Mouse (Mus musculus) hematopoietic stem cell, adult 5-6 weeks (primary cell): ENCODE data around the gene Hydin. TPM values are rescaled to one million over a fixed set of nuclear protein-coding genes. Genes with fewer than 3 reads are reported as not detected.
"Not testable (repeated sequence)": the region's sequence is repeated elsewhere in the genome, so short reads cannot be mapped to it uniquely, and the experiment has no call there.

ENCODE experiments used
- ATAC-seq, 2 experiments: fragments of 125-278 bp in 1 of 2; replicated peaks in 1 of 2; 2 replicates each; pipeline ENCODE4 v1.8.0; 2016 to 2017; ENCODE audit warnings: inconsistent platforms in 2 of 2, mild to moderate bottlenecking in 2 of 2, moderate number of reproducible peaks in 2 of 2, low read depth in 1 of 2, moderate TSS enrichment in 1 of 2; ENCODE audit not compliant: low FRiP score in 2 of 2, poor library complexity in 2 of 2, severe bottlenecking in 2 of 2, insufficient read depth in 1 of 2, low TSS enrichment in 1 of 2
- total RNA-seq: library from RNA; stranded (forward); fragments of 172-1452, 232-1000 nt; gene quantifications from 2 replicates; pipeline ENCODE4 v1.2.3, GENCODE M21; 2017

Gene Hydin
- total RNA-seq, 1 experiment from 2014 or later, result not detected

DNA sequence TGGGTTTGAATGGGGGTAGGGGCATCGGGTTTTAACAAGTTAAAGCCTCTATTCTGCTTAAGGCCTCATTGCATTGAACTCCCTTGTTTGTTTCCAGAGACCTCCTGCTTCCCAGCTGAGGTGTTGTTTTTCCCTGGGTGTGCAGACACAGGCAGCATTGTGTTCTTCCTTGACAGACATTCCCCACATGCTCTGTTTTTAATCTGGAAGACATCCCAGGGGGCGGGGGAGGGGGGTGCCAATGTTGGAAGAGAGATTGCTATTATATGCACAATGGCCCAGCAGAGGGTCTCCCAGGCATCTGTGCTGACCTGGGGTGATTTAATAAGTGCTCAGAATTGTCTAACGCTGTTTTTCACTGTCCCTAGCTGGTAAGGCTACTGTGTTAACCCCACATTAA is 215.5 kb downstream of the Hydin start:
- ATAC-seq, result no peak

DNA sequence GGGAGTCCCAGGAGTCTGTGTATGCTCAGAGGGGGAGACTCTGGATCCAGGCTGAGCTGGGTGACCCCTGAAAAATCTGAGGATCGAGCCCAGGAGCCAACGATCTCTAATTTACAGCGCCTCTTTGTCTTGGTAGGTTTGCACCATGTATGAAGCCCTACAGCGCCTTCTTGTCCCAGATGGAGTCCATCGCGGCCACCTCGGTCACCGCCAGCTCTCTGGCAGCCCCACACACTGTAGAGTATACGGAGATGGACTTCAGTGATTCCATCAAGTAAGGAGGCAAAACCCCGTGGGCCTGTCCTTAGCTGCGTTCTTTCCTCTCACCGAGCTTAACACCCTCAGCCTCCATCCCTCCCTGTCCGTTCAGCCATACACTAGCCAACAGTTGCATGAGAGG is 218.5 kb downstream of the Hydin start:
- ATAC-seq, result no peak

DNA sequence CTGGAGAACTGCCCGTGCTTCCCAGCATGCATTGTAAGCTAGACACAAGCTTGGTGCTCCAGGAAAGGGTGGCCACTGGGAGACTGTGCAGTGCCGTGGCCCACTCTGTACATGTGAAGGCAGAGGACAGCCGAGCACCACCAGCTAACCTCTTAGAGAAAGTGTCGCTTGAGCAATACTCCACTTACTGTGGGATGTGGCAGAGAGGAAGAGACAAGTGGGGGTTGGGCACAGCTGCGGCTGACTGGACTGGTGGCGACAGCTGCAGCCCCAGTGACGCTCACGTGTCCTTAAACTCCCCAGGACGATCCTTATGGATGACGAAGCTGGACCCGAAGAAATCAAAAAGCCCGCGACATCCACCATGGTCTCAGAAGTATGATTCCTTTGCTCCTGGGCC is 219.2 kb downstream of the Hydin start:
- ATAC-seq, result no peak

DNA sequence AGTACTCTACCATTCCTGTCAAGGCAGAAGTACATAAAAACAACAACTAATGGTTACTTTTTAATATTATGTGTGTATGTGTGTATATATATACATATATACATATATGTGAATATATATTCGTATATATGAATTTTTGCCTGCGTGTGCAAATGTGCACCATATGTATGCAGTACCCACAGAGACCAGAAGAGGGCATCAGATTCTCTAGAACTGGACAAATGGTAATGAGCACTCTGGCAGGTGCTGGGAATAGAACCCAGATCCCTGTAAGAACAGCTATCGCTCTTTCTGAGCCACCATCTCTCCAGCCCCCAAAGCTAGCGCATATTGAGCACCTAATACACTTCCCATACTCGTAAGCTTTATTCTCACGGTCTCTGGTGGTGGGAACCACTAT is 220.9 kb downstream of the Hydin start:
- ATAC-seq, result no peak

DNA sequence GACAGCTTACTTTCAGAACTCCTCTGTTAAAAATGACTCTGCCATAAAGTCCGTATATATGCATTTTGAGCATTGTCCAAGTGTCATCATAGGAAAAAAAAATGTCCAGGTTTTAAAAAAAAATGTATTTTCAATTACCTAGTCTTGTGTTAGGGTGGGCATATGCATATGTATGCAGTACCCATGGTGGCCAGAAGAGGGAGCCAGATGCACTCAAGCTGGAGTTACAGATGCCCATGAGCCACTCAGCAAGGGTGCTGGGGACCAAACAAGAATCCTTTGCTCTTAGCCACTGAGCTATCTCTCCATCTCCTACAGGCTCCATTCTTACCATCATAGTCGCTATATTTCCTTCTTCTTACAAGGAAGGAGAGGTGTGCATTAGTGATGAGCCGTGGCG is 222.6 kb downstream of the Hydin start:
- no peak for ATAC-seq

DNA sequence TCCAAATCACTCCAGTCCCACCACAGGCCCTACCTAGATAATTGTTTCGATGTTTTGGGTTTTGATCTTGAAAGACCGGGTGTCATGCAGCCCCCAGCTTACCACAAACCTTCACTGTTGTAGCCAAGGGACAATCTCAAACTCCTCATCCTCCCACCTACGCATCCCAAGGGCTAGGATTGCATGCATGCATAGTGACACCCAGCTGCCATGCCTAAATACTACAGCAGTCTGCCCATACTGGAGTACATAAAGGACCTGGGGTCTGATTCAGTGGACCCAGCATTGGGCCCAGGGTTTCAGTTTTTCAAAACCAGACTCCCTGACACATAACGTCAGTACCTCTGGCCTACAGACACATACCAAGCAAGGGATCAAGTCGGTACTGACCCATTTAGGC is 224.3 kb downstream of the Hydin start:
- no peak for ATAC-seq

DNA sequence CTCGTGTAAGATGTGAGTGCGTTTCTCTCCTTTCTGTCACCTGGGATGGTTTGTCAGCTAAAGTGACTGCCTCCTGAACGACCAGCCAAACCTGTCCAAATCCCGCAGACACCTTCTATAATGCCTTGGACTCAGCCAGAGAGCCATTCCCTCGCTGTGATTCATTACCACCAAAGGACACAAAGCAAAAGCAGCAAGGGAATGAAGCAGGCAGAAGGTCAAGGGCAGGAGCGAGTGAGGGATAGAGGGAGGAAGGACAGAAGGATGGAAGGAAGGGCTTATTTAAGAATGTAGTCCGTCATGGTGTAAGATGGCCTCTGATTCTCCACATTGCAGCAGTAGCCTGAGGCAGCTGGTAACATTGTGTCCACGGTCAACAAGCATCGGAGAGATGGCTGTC is 229.5 kb downstream of the Hydin start:
- no peak for ATAC-seq

DNA sequence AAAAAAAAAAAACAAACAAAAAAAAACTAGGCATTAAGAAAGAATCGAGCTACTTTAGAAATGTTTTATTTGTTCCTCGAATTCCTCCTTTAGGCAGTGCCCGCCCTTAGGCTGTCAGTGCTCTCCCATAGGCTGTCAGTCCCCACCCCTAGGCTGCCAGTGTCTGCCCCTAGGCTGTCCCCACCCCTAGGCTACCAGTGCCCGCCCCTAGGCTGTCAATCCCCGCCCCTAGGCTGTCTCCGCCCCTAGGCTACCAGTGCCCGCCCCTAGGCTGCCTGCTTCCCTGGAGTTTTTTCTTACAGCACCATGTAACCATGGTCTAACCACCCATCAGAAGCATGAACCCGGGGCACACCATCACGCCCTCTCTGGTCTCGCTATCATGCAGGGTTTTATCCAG is 233.5 kb downstream of the Hydin start:
- ATAC-seq, result no peak

DNA sequence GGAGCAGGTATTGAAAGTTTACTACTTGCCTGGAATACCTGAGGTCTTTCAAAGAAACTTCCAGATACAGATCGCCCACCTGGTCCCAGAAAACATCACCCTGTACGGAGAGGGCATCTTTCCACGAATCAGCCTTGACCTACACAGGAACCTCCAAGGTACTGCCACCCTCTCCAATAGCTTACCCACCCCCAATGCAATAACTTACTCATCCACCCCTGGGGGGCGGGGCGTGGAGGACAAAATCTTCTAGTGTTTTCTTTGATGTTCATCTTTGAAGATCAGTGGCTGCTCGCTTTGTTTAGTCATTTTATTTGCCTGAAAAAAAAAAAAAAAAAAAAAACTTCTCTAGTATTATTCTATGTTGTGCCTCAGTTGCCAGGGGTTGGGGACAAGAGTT is 233.9 kb downstream of the Hydin start:
- ATAC-seq, result no peak

DNA sequence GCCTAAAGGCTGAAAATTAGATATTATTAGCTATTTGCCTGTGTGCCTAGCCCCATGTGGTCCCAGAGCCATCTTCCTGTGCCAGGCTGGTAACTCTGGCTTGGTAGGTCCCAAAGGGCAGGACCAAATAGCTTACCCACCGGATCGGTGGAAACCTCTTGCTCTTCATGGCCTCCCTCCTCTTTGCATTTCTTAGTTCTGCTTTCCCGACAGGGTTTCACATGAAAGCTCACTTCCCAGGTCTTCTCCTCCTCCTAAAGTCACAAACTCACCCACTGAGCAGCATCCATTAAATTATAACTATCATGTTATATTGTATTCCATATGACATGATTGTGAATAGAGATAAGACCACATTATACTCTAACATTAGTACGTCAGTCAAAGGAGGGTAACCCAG is 234.6 kb downstream of the Hydin start:
- ATAC-seq, result no peak

DNA sequence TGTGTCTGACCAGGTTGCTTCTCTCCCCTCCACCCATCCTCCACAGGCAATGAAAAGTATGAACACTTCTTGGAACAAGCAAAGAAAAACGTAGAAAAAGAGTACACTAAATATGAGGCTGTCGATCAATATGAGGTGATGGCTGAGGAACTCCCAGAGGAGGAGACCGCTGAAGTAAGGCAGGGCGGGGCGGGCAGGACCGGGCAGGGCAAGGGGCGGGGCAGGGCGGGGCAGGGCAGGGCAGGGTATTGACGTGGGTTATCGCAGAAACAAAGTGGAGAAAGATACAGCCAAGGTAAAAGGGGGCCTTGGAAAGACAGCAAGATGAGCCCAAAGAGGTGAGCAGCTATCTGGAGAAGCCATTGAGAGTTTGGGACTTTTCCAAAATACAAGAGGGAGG is 236.1 kb downstream of the Hydin start:
- no peak for ATAC-seq

DNA sequence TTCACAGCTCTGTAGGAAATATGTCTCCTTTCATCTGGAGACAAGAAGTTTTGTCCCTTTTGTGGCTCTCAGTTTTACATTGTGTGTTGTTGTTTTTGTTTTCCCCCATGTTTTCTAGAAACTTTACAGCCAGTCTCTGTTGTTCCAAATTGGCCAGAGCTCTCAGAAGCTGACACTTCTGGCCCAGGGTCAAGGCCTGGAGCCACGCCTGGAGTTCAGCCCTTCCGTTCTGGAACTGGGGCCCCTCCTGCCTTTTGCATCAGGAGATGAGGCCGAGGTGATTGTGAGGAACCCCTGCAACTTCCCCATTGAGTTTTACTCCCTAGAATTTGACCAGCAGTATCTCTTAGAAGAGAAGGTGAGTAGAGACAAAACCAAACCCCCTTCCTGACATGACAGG is 242.0 kb downstream of the Hydin start:
- ATAC-seq, result no peak

DNA sequence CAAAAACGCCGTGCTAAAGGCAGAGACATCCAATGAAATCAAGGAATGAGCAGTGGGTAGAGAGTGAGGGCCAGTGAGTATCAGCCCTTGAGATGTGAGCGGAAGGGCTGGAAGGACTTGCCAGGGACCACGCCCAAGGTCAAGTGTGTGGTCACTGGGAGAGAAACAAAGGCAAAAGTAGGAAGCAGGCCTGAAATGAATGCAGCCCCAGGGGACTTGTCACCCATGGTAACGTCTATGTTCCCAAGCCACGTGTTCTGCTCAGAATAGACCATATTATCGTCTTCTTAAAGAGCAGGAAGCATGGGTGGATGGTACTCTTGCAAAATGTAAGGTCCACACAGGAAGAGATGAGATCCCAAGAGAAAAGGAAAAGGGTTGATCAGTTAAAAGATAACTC is 253.0 kb downstream of the Hydin start:
- ATAC-seq, result no peak

DNA sequence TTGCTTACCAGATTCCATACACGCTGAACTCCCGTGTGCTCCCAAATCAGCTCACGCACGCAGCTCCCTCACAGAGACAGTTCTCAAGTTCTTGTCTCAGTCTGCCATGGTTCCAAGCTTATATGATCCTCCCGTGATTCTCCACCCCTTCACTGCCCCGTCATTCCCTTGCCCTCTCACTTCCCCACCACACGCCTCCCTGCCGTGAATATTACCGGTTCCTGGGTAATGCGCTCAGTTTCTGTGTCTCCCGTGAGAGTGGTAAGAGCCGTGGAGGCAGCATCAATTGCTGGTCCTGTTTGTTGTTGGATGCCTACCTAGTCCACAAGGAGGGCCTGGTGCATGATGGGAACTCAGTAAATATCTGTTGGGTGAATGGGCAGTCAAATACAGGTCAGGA is 255.1 kb downstream of the Hydin start:
- no peak for ATAC-seq

DNA sequence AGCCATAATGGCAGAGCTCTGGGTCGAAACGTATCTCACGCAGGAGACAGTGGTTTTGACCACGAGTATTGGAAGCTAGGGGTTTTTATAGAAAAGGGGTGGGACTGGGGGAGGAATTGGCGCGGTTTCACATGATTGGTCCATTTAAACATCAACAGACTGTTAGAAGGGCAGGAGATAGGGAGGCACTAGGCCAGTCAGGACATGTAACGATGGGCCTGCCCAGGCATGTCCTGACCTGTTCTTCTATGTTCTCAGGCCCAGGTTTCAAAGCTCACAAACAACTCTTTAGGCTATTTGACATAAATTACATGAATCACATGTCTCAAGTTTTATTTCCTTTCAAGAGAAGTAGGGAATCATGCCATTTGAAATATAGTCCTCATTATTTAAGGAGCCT is 255.7 kb downstream of the Hydin start:
- ATAC-seq, result not testable (repeated sequence)

DNA sequence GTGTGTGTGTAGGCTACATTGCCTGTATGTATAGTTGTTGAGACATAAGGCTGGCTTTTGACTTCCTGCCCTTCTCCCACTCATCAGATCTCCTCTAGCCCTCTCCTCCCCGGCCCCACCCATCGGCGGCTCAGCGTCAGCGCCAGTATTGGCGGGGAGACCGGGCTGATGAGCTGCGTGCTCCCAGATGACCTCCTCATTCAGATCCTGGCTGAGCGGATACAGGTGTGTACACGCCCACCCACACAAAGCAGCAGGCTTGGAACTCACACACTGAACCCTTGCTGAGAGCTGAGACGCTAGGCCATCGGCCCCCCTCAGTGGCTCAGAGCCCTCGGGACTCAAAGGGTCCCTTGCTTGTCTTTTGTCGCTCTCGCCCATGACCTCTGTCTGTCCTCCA is 256.2 kb downstream of the Hydin start:
- ATAC-seq, result no peak

DNA sequence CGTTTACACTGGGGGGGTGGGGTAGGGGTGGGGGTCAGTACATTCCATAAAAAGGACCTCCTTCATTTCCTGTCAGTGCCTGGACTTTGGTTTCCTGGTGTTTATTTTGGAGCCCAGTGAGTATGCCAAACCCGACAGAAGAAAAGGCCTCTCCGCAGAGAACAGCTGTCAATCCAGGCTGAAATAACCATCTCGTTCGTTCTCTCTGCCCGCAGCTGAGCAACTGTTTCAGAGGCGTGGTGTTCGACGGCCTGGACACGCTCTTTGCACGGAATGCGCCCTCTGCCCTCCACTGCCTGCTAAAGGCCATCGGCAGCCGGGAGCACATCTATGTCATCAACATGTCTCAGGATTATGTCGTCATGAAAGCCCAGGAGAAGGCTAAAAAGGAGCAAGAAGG is 258.5 kb downstream of the Hydin start:
- no peak for ATAC-seq

DNA sequence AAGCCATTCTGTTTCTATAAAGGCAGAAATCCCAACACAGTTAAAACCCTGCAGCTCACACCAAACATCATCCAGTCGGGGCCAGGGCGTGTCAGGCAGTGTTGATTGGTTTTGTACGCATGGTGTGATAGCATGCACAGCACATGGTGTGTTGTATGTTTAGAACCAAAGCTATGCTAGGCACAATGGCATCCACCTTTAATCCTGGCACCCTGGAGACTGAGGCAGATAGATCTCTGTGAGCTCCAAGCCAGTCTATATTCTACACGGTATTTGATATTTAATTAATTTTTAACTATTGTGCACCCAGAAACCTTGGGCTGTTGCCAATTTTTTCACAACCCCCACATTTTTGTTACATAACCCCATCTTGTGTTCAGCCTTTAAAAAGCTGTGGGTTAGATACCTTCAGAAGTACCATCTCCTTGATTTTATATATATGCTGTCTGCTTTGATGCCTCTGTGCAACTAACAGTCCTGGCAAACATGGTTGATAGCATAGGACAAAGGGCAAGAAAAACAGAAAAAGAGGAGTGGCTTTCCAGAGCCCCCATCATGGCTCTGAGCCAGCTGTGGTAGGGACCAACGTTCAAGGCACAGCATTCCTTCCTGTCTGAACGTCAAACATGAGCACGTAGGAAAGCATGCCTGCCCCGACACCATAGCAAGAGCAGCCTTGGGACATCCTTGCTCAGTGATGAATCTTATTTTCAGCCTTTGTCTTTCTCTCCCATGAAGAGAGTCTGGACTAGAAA is 263.4 kb downstream of the Hydin start:
- no peak for ATAC-seq

DNA sequence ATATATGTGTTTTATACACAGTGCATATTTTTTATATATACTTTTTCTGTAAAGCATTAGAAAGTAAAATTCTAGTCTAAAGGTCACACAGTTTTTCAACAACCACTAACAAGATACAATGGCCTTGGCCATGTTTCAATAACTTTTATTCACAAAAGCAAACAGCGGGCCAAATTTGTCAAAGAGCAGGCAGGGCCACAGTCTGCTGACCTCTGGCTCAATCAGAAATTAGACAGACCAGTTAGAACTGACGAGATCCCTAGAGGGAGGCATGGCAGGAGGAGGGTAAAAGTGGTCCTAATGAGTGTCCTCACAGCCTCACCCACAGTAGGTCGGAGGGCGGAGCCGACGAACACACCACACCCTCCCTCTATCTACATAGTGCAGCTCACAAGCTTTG is 267.0 kb downstream of the Hydin start:
- no peak for ATAC-seq

DNA sequence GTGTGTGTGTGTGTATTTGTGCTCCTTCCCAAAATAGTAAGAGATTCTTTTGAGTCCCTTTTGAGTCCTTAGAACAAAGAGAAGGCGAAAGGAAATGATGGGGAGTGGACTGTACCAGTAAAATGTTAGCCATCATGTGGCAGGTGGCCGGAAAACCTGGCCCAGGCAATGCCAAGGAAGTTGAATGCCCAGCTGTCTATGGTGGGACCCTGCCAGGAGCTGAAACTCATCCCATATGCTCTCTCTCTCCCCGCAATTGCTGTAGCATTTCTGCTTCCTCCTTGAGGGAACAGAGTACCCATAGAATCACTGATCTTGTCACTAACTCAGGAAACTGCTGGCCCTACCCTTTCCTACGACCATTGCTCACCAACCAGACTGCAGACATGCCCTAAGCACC is 271.1 kb downstream of the Hydin start:
- ATAC-seq, result no peak
